Mouse (Mus musculus): ENCODE data around the gene Zc3hav1l.

DNA sequence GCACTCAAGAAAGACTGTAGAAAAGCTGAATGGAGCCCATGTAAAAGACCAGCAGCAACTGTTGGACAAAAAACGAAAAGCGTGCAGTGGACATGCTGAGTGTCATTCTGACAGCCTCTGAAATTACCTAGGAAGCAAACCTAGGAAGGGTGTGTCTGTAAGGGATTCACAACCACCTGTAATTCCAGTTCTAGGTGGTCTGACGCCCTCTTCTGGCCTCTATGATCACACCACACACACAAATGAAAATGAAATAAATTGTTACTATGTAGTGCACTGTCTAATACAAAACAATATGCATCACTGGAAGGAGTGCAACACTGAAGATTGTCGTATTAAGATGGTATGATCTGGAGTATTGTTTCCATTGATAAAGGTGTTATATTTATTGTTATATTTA is 37.2 kb downstream of the Zc3hav1l start:
- TF ChIP-seq CTCF (IDR thresholded peaks at IDR 0.05; ENCODE audit: control insufficient read depth, insufficient read depth, insufficient replicate concordance, low read depth, low read length) (no peak), POLR2A (IDR thresholded peaks at IDR 0.05; ENCODE audit: control insufficient read depth, low read depth, low read length) (no peak)

Data from testis, adult 2 months (tissue).